Mouse (Mus musculus) midbrain, embryonic 12.5 days (tissue): Measurements from ENCODE around the gene Prss28. TPM values are rescaled to one million over a fixed set of nuclear protein-coding genes. Genes with fewer than 3 reads are reported as not detected.
A peak's percentile ranks its signal among the peaks of the same experiment; 100 is the strongest.

Source experiments
- ATAC-seq: fragments of 200-750 bp; cut with Nextera tagmentation; 2 replicates; pipeline ENCODE4 v1.8.0; 2017; ENCODE audit warnings: low read depth, moderate TSS enrichment, moderate library complexity; ENCODE audit not compliant: low FRiP score
- H3K27ac ChIP-seq: fragments of 300-500 bp; sonication (generic); replicated peaks from 2 replicates; pipeline ENCODE4 v1.5.1; 2016; ENCODE audit warnings: mild to moderate bottlenecking
- H3K27me3 ChIP-seq: fragments of 300-500 bp; sonication (generic); 2 replicates; pipeline ENCODE4 v1.6.1; 2016; ENCODE audit warnings: mild to moderate bottlenecking
- H3K36me3 ChIP-seq: fragments of 300-500 bp; sonication (generic); 2 replicates; pipeline ENCODE4 v1.6.1; 2016
- H3K4me1 ChIP-seq: fragments of 300-500 bp; sonication (generic); 2 replicates; pipeline ENCODE4 v1.6.1; 2016
- H3K4me2 ChIP-seq: fragments of 300-500 bp; sonication (generic); replicated peaks from 2 replicates; pipeline ENCODE4 v1.6.1; 2016; ENCODE audit warnings: mild to moderate bottlenecking, moderate library complexity
- H3K4me3 ChIP-seq: fragments of 300-500 bp; sonication (generic); 2 replicates; pipeline ENCODE4 v1.5.1; 2016; ENCODE audit warnings: mild to moderate bottlenecking
- H3K9ac ChIP-seq: fragments of 300-500 bp; sonication (generic); replicated peaks from 2 replicates; pipeline ENCODE4 v1.6.1; 2016; ENCODE audit warnings: mild to moderate bottlenecking, moderate library complexity
- H3K9me3 ChIP-seq: fragments of 300-500 bp; sonication (generic); 2 replicates; pipeline ENCODE4 v1.6.1; 2016; ENCODE audit warnings: mild to moderate bottlenecking
- WGBS: fragments of 180-500 bp; shearing (Covaris S2); methylation state at CpG from one replicate; pipeline ENCODE4 v1.1.7; 2016; 5-methylcytosine and 5-hydroxymethylcytosine counted together
- polyA plus RNA-seq: library from polyadenylated mRNA; unstranded; fragments of >200 nt; fragmentation: Nextera tagmentation; extraction: Ambion mirVana; gene quantifications from 2 replicates; pipeline ENCODE4 v1.2.1, GENCODE M21; 2016

The Prss28 gene
- polyA plus RNA-seq: not detected in 2 replicates

GRCm38 (mm10) chr17:25308346-25308745 lies at the start of gene Prss28:
TSS of gene Prss28 (plus strand) at chr17:25308646.
- no peaks in the 10 kb centered on the region for H3K36me3 ChIP-seq
- 79% methylated on average over 4 of the region's 4 CpGs for WGBS
- no peak within 1 kb of the TSS for H3K27ac ChIP-seq
- H3K4me2 ChIP-seq: no peak within 1 kb of the TSS
- H3K9ac ChIP-seq: no peak within 1 kb of the TSS
- no peaks in the 10 kb centered on the region for H3K27me3 ChIP-seq
- ATAC-seq: no peak
- no peak within 1 kb of the TSS for H3K4me3 ChIP-seq
- H3K4me1 ChIP-seq: no peaks in the 10 kb centered on the region
- H3K9me3 ChIP-seq: no peaks in the 10 kb centered on the region

DNA sequence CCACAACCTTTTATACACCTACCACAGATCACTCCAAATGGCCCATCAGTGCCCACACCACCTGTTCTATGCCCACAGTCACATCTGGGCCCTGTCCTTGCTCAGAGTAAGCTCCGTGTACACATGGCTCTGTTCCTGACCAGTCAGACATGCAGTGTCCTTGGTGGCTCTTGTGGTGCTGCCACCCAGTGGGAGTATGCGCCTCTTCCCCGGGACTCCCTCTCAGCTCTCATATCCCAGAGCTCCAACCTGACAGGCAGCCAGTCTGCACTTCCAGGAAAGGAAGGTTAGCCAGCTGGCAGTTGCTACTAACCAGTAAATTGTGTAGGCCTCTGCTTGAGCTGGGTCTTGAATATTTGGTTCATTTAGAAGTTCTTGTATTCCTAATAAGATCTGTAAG lies 44.0 kb upstream of the Prss28 start:
- H3K4me2 ChIP-seq: no peak overlapping the region
- 87% methylated on average over 3 of the region's 3 CpGs for WGBS
- H3K27ac ChIP-seq: no peak overlapping the region
- no peaks in the 10 kb centered on the region for H3K9me3 ChIP-seq
- peaks cover 80% of the 10 kb centered on the region for H3K36me3 ChIP-seq
- no peak for ATAC-seq
- H3K4me1 ChIP-seq: peaks cover 1% of the 10 kb centered on the region; the same call in 1 of the 2 replicates
- no peak overlapping the region for H3K9ac ChIP-seq
- no peaks in the 10 kb centered on the region for H3K27me3 ChIP-seq
- H3K4me3 ChIP-seq: no peak overlapping the region

DNA sequence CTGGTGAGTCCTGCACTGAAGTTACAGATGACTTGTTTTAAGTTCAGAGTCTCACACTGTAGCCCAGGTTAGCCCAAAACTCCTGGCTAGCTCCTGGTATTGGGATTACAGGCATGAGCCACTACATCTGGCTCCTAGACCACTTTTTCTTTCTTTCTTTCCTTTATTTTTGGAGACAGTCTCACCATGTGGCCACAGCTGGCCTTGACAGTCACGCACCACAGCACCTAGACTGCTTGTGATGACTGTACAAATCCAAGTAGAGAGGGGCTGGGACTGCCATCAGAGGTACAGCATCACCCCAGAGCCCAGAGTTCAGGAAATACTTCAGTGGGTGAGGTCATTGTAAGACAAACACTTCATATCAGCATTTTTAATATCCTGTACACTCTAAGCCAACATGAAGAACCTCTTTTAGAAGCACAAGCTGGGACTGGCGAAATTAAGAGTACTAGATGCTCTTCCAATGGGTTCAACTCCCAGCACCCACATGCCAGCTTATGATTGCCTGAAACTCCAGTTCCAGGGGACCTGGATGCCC lies 37.6 kb upstream of the Prss28 start:
- Histone ChIP-seq H3K27ac (no peak overlapping the region), H3K9me3 (no peaks in the 10 kb centered on the region), H3K4me1 (peaks cover 34% of the 10 kb centered on the region), H3K4me3 (peak overlapping the region; percentile 84), H3K36me3 (peaks cover 41% of the 10 kb centered on the region), H3K27me3 (no peaks in the 10 kb centered on the region), H3K4me2 (peak overlapping the region; percentile 98), H3K9ac (no peak overlapping the region)
- WGBS: 89% methylated on average over 2 of the region's 2 CpGs
- ATAC-seq: no peak

- H3K27me3 ChIP-seq: no peaks in the 10 kb centered on the region
- peak overlapping the region; percentile 96 for H3K9ac ChIP-seq
- ATAC-seq: no peak
- H3K9me3 ChIP-seq: no peaks in the 10 kb centered on the region
- peaks cover 26% of the 10 kb centered on the region for H3K36me3 ChIP-seq
- H3K4me1 ChIP-seq: peaks cover 34% of the 10 kb centered on the region
- peak overlapping the region; percentile 99 for H3K27ac ChIP-seq
- H3K4me2 ChIP-seq: peak overlapping the region; percentile 98
- under 1% methylated on average over 10 of the region's 10 CpGs for WGBS
- H3K4me3 ChIP-seq: peak overlapping the region; percentile 84
Observed at GRCm38 (mm10) chr17:25272326-25272725, 36.1 kb upstream of the Prss28 start.

DNA sequence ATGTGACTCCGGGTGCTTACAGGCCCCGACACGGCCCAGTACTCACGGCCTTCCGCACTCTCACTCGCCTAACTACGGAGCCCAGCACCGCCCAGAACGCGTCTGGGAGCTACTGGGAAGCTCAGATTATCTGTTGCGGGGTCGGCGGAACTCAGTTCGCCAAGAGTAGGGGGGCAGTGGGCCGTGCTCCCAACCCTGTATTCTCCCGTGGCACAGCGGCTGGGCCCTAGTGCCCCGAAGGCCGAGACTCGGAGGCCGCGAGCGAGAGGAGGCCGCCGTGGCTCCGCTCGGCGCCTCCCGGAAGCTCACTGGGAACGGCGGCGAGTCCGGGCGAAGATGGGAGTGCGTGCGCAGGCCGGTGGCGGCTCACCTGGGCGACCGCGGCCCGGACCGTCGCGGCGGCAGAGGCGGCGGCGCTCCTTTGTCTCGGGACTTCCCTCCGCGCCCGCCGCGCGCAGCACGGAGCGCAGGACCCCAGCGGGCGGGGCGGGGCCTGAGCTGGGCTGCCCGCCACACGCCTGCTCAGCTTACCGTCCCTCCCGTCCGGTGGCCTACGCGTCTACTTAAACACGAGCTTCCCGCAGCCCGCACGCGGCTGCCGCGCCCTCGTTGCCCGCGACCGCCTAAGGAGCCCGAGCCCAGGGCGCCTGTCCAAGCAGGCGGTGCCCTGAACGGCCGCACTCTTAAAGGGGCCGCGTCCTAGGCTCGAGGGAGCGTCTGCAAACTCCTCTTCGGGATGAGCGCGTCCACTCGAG lies 35.3 kb upstream of the Prss28 start:
- WGBS: under 1% methylated on average over 81 of the region's 92 CpGs
- peaks cover 34% of the 10 kb centered on the region for H3K4me1 ChIP-seq
- peak; percentile 93 for ATAC-seq
- H3K4me3 ChIP-seq: peak overlapping the region; percentile 84
- H3K27ac ChIP-seq: peak overlapping the region; percentile 99
- no peaks in the 10 kb centered on the region for H3K9me3 ChIP-seq
- H3K36me3 ChIP-seq: peaks cover 18% of the 10 kb centered on the region
- no peaks in the 10 kb centered on the region for H3K27me3 ChIP-seq
- peak overlapping the region; percentile 98 for H3K4me2 ChIP-seq
- H3K9ac ChIP-seq: peak overlapping the region; percentile 96

GRCm38 (mm10) chr17:25273706-25274501 lies 34.5 kb upstream of the Prss28 start:
- Histone ChIP-seq H3K9me3 (no peaks in the 10 kb centered on the region), H3K4me2 (peak overlapping the region; percentile 98), H3K4me3 (peak overlapping the region; percentile 84), H3K9ac (peak overlapping the region; percentile 96), H3K27me3 (no peaks in the 10 kb centered on the region), H3K4me1 (peaks cover 34% of the 10 kb centered on the region), H3K27ac (peak overlapping the region; percentile 99), H3K36me3 (peaks cover 11% of the 10 kb centered on the region)
- peak; percentile 85 for ATAC-seq
- under 1% methylated on average over 37 of the region's 45 CpGs for WGBS

GRCm38 (mm10) chr17:25274571-25275346 lies 33.7 kb upstream of the Prss28 start, which contains the start of gene Ube2i:
TSS of gene Ube2i (minus strand) at chr17:25274622.
- no peak for ATAC-seq
- Histone ChIP-seq H3K9ac (peak within 1 kb of the TSS; percentile 96), H3K27me3 (peaks cover 6% of the 10 kb centered on the region; the same call in 1 of the 2 replicates), H3K27ac (peak within 1 kb of the TSS; percentile 99), H3K4me2 (peak within 1 kb of the TSS; percentile 98), H3K36me3 (peaks cover 2% of the 10 kb centered on the region), H3K4me3 (peak within 1 kb of the TSS; percentile 84), H3K4me1 (peaks cover 30% of the 10 kb centered on the region), H3K9me3 (no peaks in the 10 kb centered on the region)
- 86% methylated on average over 9 of the region's 9 CpGs for WGBS

DNA sequence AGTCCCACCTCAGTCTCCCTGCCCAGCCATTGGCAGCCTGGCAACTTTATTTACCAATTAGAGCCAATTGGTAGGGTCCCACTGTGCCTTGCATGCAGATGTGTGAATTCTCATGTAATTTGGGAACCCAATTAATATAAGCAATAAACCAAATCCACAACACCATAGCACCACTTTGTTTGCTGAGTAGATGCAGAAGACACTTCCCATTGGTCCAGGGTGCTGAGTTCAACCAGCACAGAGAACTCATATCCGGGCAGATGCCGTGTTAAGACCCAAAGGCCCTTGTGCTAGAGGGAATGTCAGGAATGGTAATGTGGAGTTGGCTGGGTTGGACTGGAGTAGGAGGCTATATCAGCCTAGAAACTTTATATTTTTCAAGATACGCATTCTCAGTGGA lies 32.6 kb upstream of the Prss28 start:
- no peaks in the 10 kb centered on the region for H3K9me3 ChIP-seq
- H3K27ac ChIP-seq: no peak overlapping the region
- no peak overlapping the region for H3K9ac ChIP-seq
- 98% methylated on average over 3 of the region's 3 CpGs for WGBS
- no peak for ATAC-seq
- H3K4me3 ChIP-seq: no peak overlapping the region
- peaks cover 19% of the 10 kb centered on the region for H3K4me1 ChIP-seq
- no peaks in the 10 kb centered on the region for H3K36me3 ChIP-seq
- peaks cover 6% of the 10 kb centered on the region; the same call in 1 of the 2 replicates for H3K27me3 ChIP-seq
- H3K4me2 ChIP-seq: no peak overlapping the region

GRCm38 (mm10) chr17:25282133-25282532 lies 26.3 kb upstream of the Prss28 start:
- H3K36me3 ChIP-seq: no peaks in the 10 kb centered on the region
- H3K4me3 ChIP-seq: no peak overlapping the region
- H3K4me1 ChIP-seq: no peaks in the 10 kb centered on the region
- H3K4me2 ChIP-seq: no peak overlapping the region
- ATAC-seq: no peak
- 40% methylated on average over 11 of the region's 11 CpGs for WGBS
- H3K9ac ChIP-seq: no peak overlapping the region
- no peak overlapping the region for H3K27ac ChIP-seq
- H3K27me3 ChIP-seq: peaks cover 6% of the 10 kb centered on the region; the same call in 1 of the 2 replicates
- H3K9me3 ChIP-seq: 0 out of 2 replicates have a peak, but pooled peaks cover 2% of the 10 kb centered on the region

DNA sequence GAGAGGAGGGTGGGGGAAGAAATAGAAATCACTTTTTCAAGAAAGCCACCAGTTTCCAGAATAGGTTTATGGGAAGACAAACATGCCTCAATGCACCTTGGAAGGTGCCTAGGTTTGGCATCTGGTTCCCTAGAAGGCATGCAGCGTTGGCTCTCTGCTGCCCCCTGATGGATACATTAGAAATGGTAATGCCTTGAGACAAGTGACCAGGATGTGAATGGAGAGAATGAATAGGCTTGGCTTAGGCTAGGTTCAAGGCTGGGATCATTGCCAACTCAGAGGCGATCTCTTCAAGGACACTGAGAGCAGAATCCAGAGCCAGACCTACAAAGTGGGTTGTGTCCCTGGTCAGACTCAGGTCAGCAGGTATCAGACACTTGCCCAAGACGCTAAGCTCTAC lies 23.4 kb upstream of the Prss28 start:
- Histone ChIP-seq H3K9me3 (0 out of 2 replicates have a peak, but pooled peaks cover 2% of the 10 kb centered on the region), H3K27me3 (no peaks in the 10 kb centered on the region), H3K4me1 (no peaks in the 10 kb centered on the region), H3K27ac (no peak overlapping the region), H3K9ac (no peak overlapping the region), H3K4me3 (no peak overlapping the region), H3K36me3 (no peaks in the 10 kb centered on the region), H3K4me2 (no peak overlapping the region)
- 23% methylated on average over 3 of the region's 3 CpGs for WGBS
- no peak for ATAC-seq

- Histone ChIP-seq H3K9ac (no peak overlapping the region), H3K4me3 (no peak overlapping the region), H3K36me3 (no peaks in the 10 kb centered on the region), H3K27me3 (no peaks in the 10 kb centered on the region), H3K9me3 (0 out of 2 replicates have a peak, but pooled peaks cover 2% of the 10 kb centered on the region), H3K4me1 (no peaks in the 10 kb centered on the region), H3K4me2 (no peak overlapping the region), H3K27ac (no peak overlapping the region)
- no peak for ATAC-seq
- 37% methylated on average over 4 of the region's 4 CpGs for WGBS
Observed at GRCm38 (mm10) chr17:25288842-25289241, 19.6 kb upstream of the Prss28 start.
